In genomic region chr4:142261725-142262124, GRCm38 (mm10) we compare ENCODE assay signal across 23 mouse cellular contexts. TPM values are rescaled to one million over a fixed set of nuclear protein-coding genes. Genes with fewer than 3 reads are reported as not detected.
DNase-seq lines count a peak whose midpoint lies in the region; ATAC-seq and TF ChIP-seq lines count a peak whose summit lies in the region.
"Had no signal": no experiment of that assay in that cellular context is flagged by ENCODE, and none has a peak within 500 bp of the region (broad histone marks: within the 10 kb centered on the region; RNA-seq: fewer than 3 reads in every experiment).

No protein-coding gene starts in this region.

- no peak overlapping the region for H3K9ac ChIP-seq in forebrain, postnatal 0 days
- H3K9ac ChIP-seq in forebrain, embryonic 15.5 days (replicated peaks) = no peak overlapping the region
- H3K9ac ChIP-seq in midbrain, embryonic 14.5 days (replicated peaks; ENCODE audit: low read length) = no peak overlapping the region
- no peak overlapping the region for H3K9ac ChIP-seq in midbrain, embryonic 16.5 days (ENCODE audit: low read depth, low read length)
- H3K9ac ChIP-seq: embryonic facial prominence, embryonic 13.5 days; heart, embryonic 15.5 days had no signal

- no peaks in the 10 kb centered on the region for H3K27me3 ChIP-seq in forebrain, postnatal 0 days (ENCODE audit: insufficient read depth, low read length)
- no peaks in the 10 kb centered on the region for H3K27me3 ChIP-seq in forebrain, embryonic 15.5 days
- no peaks in the 10 kb centered on the region for H3K27me3 ChIP-seq in midbrain, embryonic 14.5 days (ENCODE audit: control insufficient read depth, insufficient read depth, low read length)
- no peaks in the 10 kb centered on the region for H3K27me3 ChIP-seq in midbrain, embryonic 16.5 days (ENCODE audit: control insufficient read depth, insufficient read depth, low read depth, low read length)
- H3K27me3 ChIP-seq: embryonic facial prominence, embryonic 13.5 days; heart, embryonic 15.5 days had no signal

- 35% methylated on average over 4 of the region's 4 CpGs for WGBS in forebrain, postnatal 0 days
- 39% methylated on average over 4 of the region's 4 CpGs for WGBS in forebrain, embryonic 15.5 days
- 52% methylated on average over 4 of the region's 4 CpGs for WGBS in midbrain, embryonic 14.5 days
- 58% methylated on average over 4 of the region's 4 CpGs for WGBS in midbrain, embryonic 16.5 days

- DNase-seq in adrenal gland, adult 2 months = peak; percentile 33
- DNase-seq in adrenal gland, postnatal 25 days = no peak
- no peak for DNase-seq in forebrain, postnatal 0 days
- DNase-seq in midbrain, embryonic 14.5 days = peak; percentile 40
- no peak for DNase-seq in kidney, adult 9 months
- DNase-seq: B cell, adult 2 months; cerebellum, adult 11-12 months; cerebellum, adult 9-10 months; cerebellum, postnatal 25 days; gastrocnemius, postnatal 10 days; heart, adult 2 months; heart, postnatal 14 days; kidney, adult 2 months had no signal

- no peaks in the 10 kb centered on the region for H3K36me3 ChIP-seq in forebrain, postnatal 0 days (ENCODE audit: insufficient read depth)
- no peaks in the 10 kb centered on the region for H3K36me3 ChIP-seq in forebrain, embryonic 15.5 days
- no peaks in the 10 kb centered on the region for H3K36me3 ChIP-seq in midbrain, embryonic 14.5 days (ENCODE audit: control insufficient read depth, insufficient read depth, low read length)
- no peaks in the 10 kb centered on the region for H3K36me3 ChIP-seq in midbrain, embryonic 16.5 days (ENCODE audit: control insufficient read depth, insufficient read depth, low read length)
- H3K36me3 ChIP-seq: embryonic facial prominence, embryonic 13.5 days; forebrain, embryonic 10.5 days; G1E; heart, embryonic 15.5 days had no signal

- no peak overlapping the region for H3K4me3 ChIP-seq in forebrain, postnatal 0 days (ENCODE audit: low read depth, low read length)
- H3K4me3 ChIP-seq in forebrain, embryonic 15.5 days = no peak overlapping the region
- H3K4me3 ChIP-seq in midbrain, embryonic 14.5 days (replicated peaks; ENCODE audit: low read depth, low read length) = no peak overlapping the region
- no peak overlapping the region for H3K4me3 ChIP-seq in midbrain, embryonic 16.5 days (ENCODE audit: low read depth, low read length)
- H3K4me3 ChIP-seq: embryonic facial prominence, embryonic 13.5 days; forebrain, embryonic 10.5 days; heart, adult 2 months; heart, embryonic 15.5 days had no signal

- H3K4me2 ChIP-seq in forebrain, postnatal 0 days (ENCODE audit: low read depth) = no peak overlapping the region
- no peak overlapping the region for H3K4me2 ChIP-seq in forebrain, embryonic 15.5 days (replicated peaks)
- no peak overlapping the region for H3K4me2 ChIP-seq in midbrain, embryonic 14.5 days (ENCODE audit: low read length)
- no peak overlapping the region for H3K4me2 ChIP-seq in midbrain, embryonic 16.5 days (ENCODE audit: low read length)
- H3K4me2 ChIP-seq: embryonic facial prominence, embryonic 13.5 days; heart, embryonic 11.5 days; heart, embryonic 15.5 days had no signal

- H3K9me3 ChIP-seq in forebrain, postnatal 0 days (ENCODE audit: low read length) = no peaks in the 10 kb centered on the region
- no peaks in the 10 kb centered on the region for H3K9me3 ChIP-seq in forebrain, embryonic 15.5 days
- no peaks in the 10 kb centered on the region for H3K9me3 ChIP-seq in midbrain, embryonic 14.5 days (ENCODE audit: control insufficient read depth, low read length)
- H3K9me3 ChIP-seq in midbrain, embryonic 16.5 days (replicated peaks; ENCODE audit: control insufficient read depth, low read length, poor library complexity, severe bottlenecking) = no peaks in the 10 kb centered on the region
- H3K9me3 ChIP-seq: embryonic facial prominence, embryonic 13.5 days; forebrain, embryonic 10.5 days; heart, embryonic 15.5 days had no signal

- no peaks in the 10 kb centered on the region for H3K4me1 ChIP-seq in forebrain, postnatal 0 days (ENCODE audit: insufficient read depth)
- H3K4me1 ChIP-seq in forebrain, embryonic 15.5 days = peaks cover 4% of the 10 kb centered on the region; the same call in 1 of the 2 replicates
- H3K4me1 ChIP-seq in midbrain, embryonic 14.5 days (ENCODE audit: control insufficient read depth, insufficient read depth, low read length) = no peaks in the 10 kb centered on the region
- no peaks in the 10 kb centered on the region for H3K4me1 ChIP-seq in midbrain, embryonic 16.5 days (ENCODE audit: control insufficient read depth, insufficient read depth, low read length)
- H3K4me1 ChIP-seq: heart, embryonic 15.5 days had no signal

- no peak overlapping the region for H3K27ac ChIP-seq in forebrain, postnatal 0 days (ENCODE audit: low read depth, low read length)
- no peak overlapping the region for H3K27ac ChIP-seq in forebrain, embryonic 15.5 days (replicated peaks)
- H3K27ac ChIP-seq in midbrain, embryonic 14.5 days (replicated peaks; ENCODE audit: low read depth, low read length) = no peak overlapping the region
- H3K27ac ChIP-seq in midbrain, embryonic 16.5 days (ENCODE audit: low read length) = no peak overlapping the region
- H3K27ac ChIP-seq: embryonic facial prominence, embryonic 13.5 days; forebrain, embryonic 10.5 days; heart, adult 2 months; heart, embryonic 15.5 days had no signal

- no peak for TF ChIP-seq CTCF in forebrain, postnatal 0 days (IDR thresholded peaks at IDR 0.05; ENCODE audit: low read depth)

- peak; percentile 16; the same call in 1 of the 2 replicates for ATAC-seq in forebrain, postnatal 0 days
- ATAC-seq in forebrain, embryonic 15.5 days (replicated peaks) = no peak
- no peak for ATAC-seq in midbrain, embryonic 14.5 days (ENCODE audit: low FRiP score, low TSS enrichment)
- no peak; the same call in 1 of the 2 replicates for ATAC-seq in midbrain, embryonic 16.5 days
- ATAC-seq: CD4-positive, CD25-positive, alpha-beta regulatory T cell, adult 4 months; forebrain, embryonic 14.5 days; intestine, embryonic 16.5 days had no signal

RNA-seq across cellular contexts. Expression of gene Kazn, which starts 22.5 kb away (rescaled TPM):
- total RNA-seq in adrenal gland, adult 2 months (2021) = 10 to 100 TPM; 19.1 to 22.6 TPM
- polyA plus RNA-seq in adrenal gland, adult 2 months (2012; rRNA removed) = 35.2 and 47.4 TPM in 2 replicates
- total RNA-seq in adrenal gland, postnatal 25 days (2021) = 32.8 and 35.8 TPM in 2 replicates
- 48.4 and 56.4 TPM in 2 replicates for total RNA-seq in forebrain, postnatal 0 days (2014; rRNA removed)
- polyA plus RNA-seq in forebrain, postnatal 0 days (2015; fragmentation: Nextera tagmentation; extraction: Ambion mirVana) = 15.1 and 18.7 TPM in 2 replicates
- polyA plus RNA-seq in forebrain, embryonic 15.5 days (2015; fragmentation: Nextera tagmentation; extraction: Ambion mirVana) = 25.2 and 25.6 TPM in 2 replicates
- polyA plus RNA-seq in midbrain, embryonic 14.5 days (2014; fragmentation: Nextera tagmentation; extraction: Ambion mirVana) = 19.9 and 27.1 TPM in 2 replicates
- 29.3 and 32.1 TPM in 2 replicates for polyA plus RNA-seq in midbrain, embryonic 16.5 days (2015; fragmentation: Nextera tagmentation; extraction: Ambion mirVana)
- polyA plus RNA-seq: CD4-positive, CD25-positive, alpha-beta regulatory T cell, adult 4 months; G1E had no signal

Comparison
In these comparisons a context has a peak if more than half of its experiments do, and no peak if none do; other contexts are left out.
1. DNase-seq: peak in adrenal gland, adult 2 months (single experiment) and midbrain, embryonic 14.5 days (single experiment); none in adrenal gland, postnatal 25 days (single experiment), forebrain, postnatal 0 days (single experiment) and kidney, adult 9 months (single experiment).